Mouse (Mus musculus) bone marrow, adult 2 months (tissue): ENCODE data around the gene Msrb3.

Experiments used
- CTCF ChIP-seq: fragments of 200-500 bp; IDR thresholded peaks from 2 replicates; pipeline ENCODE4 v1.5.1; 2011; ENCODE audit warnings: low read length, control low read depth; ENCODE audit not compliant: control insufficient read depth, insufficient read depth
- POLR2A ChIP-seq: fragments of 200-500 bp; IDR thresholded peaks from 2 replicates; pipeline ENCODE4 v1.6.1; 2011; ENCODE audit warnings: low read depth, mild to moderate bottlenecking, control low read depth, low read length, borderline replicate concordance; ENCODE audit not compliant: control insufficient read depth

GRCm38 (mm10) chr10:120850391-120851195, 48.3 kb downstream of the Msrb3 start:
- TF ChIP-seq CTCF (no peak), POLR2A (no peak)
